Mouse (Mus musculus) heart, embryonic 15.5 days (tissue): ENCODE measurements around the gene Grip1. TPM values are rescaled to one million over a fixed set of nuclear protein-coding genes. Genes with fewer than 3 reads are reported as not detected.

Source experiments
- ATAC-seq: fragments of 200-750 bp; cut with Nextera tagmentation; replicated peaks from 2 replicates; pipeline ENCODE4 v1.8.0; 2017; ENCODE audit warnings: low read depth, moderate TSS enrichment; ENCODE audit not compliant: insufficient number of reproducible peaks, insufficient read depth, low FRiP score
- H3K27ac ChIP-seq: fragments of 300-500 bp; sonication (generic); 2 replicates; pipeline ENCODE4 v1.5.1; 2015; ENCODE audit warnings: mild to moderate bottlenecking, inconsistent platforms
- H3K27me3 ChIP-seq: fragments of 300-500 bp; sonication (generic); 2 replicates; pipeline ENCODE4 v1.6.1; 2015; ENCODE audit warnings: inconsistent platforms
- H3K36me3 ChIP-seq: fragments of 300-500 bp; sonication (generic); 2 replicates; pipeline ENCODE4 v1.6.1; 2015; ENCODE audit warnings: mild to moderate bottlenecking, inconsistent platforms
- H3K4me1 ChIP-seq: fragments of 300-500 bp; sonication (generic); replicated peaks from 2 replicates; pipeline ENCODE4 v1.6.1; 2015; ENCODE audit warnings: inconsistent platforms
- H3K4me2 ChIP-seq: fragments of 300-500 bp; sonication (generic); 2 replicates; pipeline ENCODE4 v1.6.1; 2015; ENCODE audit warnings: inconsistent platforms, mild to moderate bottlenecking, moderate library complexity
- H3K4me3 ChIP-seq: fragments of 300-500 bp; sonication (generic); 2 replicates; pipeline ENCODE4 v1.5.1; 2015; ENCODE audit warnings: mild to moderate bottlenecking, inconsistent platforms
- H3K9ac ChIP-seq: fragments of 300-500 bp; sonication (generic); 2 replicates; pipeline ENCODE4 v1.6.1; 2015; ENCODE audit warnings: mild to moderate bottlenecking, inconsistent platforms
- H3K9me3 ChIP-seq: fragments of 300-500 bp; sonication (generic); replicated peaks from 2 replicates; pipeline ENCODE4 v1.6.1; 2016; ENCODE audit warnings: inconsistent platforms
- WGBS: fragments of 180-500 bp; shearing (Covaris S2); methylation state at CpG from one replicate; pipeline ENCODE4 v1.1.7; 2015; ENCODE audit warnings: mixed read lengths; 5-methylcytosine and 5-hydroxymethylcytosine counted together
- polyA plus RNA-seq: library from polyadenylated mRNA; unstranded; fragments of >200 nt; fragmentation: Nextera tagmentation; extraction: Ambion mirVana; gene quantifications from 2 replicates; pipeline ENCODE4 v1.2.1, GENCODE M21; 2015

Gene Grip1
- polyA plus RNA-seq = 1.5 TPM in 2 replicates

GRCm38 (mm10) chr10:119453431-119454105, at the start of gene Grip1:
Gene Grip1, plus strand, starts transcription at chr10:119453830.
- Histone ChIP-seq H3K36me3 (no peaks in the 10 kb centered on the region), H3K9ac (peak within 1 kb of the TSS; percentile 69), H3K4me1 (peaks cover 12% of the 10 kb centered on the region), H3K27me3 (peaks cover 9% of the 10 kb centered on the region; the same call in 1 of the 2 replicates), H3K27ac (peak within 1 kb of the TSS; percentile 42), H3K4me2 (peak within 1 kb of the TSS; percentile 100), H3K9me3 (no peaks in the 10 kb centered on the region), H3K4me3 (peak within 1 kb of the TSS; percentile 76)
- ATAC-seq = peak; percentile 72
- WGBS = under 1% methylated on average over 60 of the region's 84 CpGs

GRCm38 (mm10) chr10:119405103-119405502, 48.5 kb upstream of the Grip1 start:
- Histone ChIP-seq H3K4me1 (no peaks in the 10 kb centered on the region), H3K4me2 (no peak overlapping the region), H3K27me3 (no peaks in the 10 kb centered on the region), H3K4me3 (no peak overlapping the region), H3K27ac (no peak overlapping the region), H3K9me3 (no peaks in the 10 kb centered on the region), H3K9ac (no peak overlapping the region), H3K36me3 (no peaks in the 10 kb centered on the region)
- ATAC-seq = no peak
- 92% methylated on average over 9 of the region's 9 CpGs for WGBS

GRCm38 (mm10) chr10:119405612-119406011, 48.0 kb upstream of the Grip1 start:
- no peaks in the 10 kb centered on the region for H3K27me3 ChIP-seq
- ATAC-seq = no peak
- no peaks in the 10 kb centered on the region for H3K4me1 ChIP-seq
- WGBS = 83% methylated on average over 1 of the region's 1 CpGs
- H3K9me3 ChIP-seq = no peaks in the 10 kb centered on the region
- H3K27ac ChIP-seq = no peak overlapping the region
- no peak overlapping the region for H3K4me3 ChIP-seq
- H3K4me2 ChIP-seq = no peak overlapping the region
- H3K9ac ChIP-seq = no peak overlapping the region
- H3K36me3 ChIP-seq = no peaks in the 10 kb centered on the region

GRCm38 (mm10) chr10:119408327-119408726, 45.3 kb upstream of the Grip1 start:
- H3K27ac ChIP-seq = no peak overlapping the region
- H3K4me1 ChIP-seq = no peaks in the 10 kb centered on the region
- WGBS = 13% methylated on average over 6 of the region's 6 CpGs
- H3K4me2 ChIP-seq = 0 out of 2 replicates have a peak overlapping the region, but pooled peaks have one; percentile 1
- no peaks in the 10 kb centered on the region for H3K9me3 ChIP-seq
- H3K27me3 ChIP-seq = no peaks in the 10 kb centered on the region
- no peaks in the 10 kb centered on the region for H3K36me3 ChIP-seq
- no peak overlapping the region for H3K4me3 ChIP-seq
- no peak overlapping the region for H3K9ac ChIP-seq
- ATAC-seq = no peak

- 92% methylated on average over 11 of the region's 11 CpGs for WGBS
- H3K9me3 ChIP-seq = no peaks in the 10 kb centered on the region
- H3K4me2 ChIP-seq = no peak overlapping the region
- no peaks in the 10 kb centered on the region for H3K4me1 ChIP-seq
- H3K36me3 ChIP-seq = no peaks in the 10 kb centered on the region
- H3K27ac ChIP-seq = no peak overlapping the region
- H3K27me3 ChIP-seq = no peaks in the 10 kb centered on the region
- no peak overlapping the region for H3K9ac ChIP-seq
- H3K4me3 ChIP-seq = no peak overlapping the region
- no peak for ATAC-seq
Measured at GRCm38 (mm10) chr10:119413238-119413637, 40.4 kb upstream of the Grip1 start.

GRCm38 (mm10) chr10:119415106-119415505, 38.5 kb upstream of the Grip1 start:
- no peak overlapping the region for H3K4me2 ChIP-seq
- H3K9me3 ChIP-seq = no peaks in the 10 kb centered on the region
- H3K4me1 ChIP-seq = no peaks in the 10 kb centered on the region
- H3K9ac ChIP-seq = no peak overlapping the region
- H3K4me3 ChIP-seq = no peak overlapping the region
- 55% methylated on average over 4 of the region's 4 CpGs for WGBS
- no peaks in the 10 kb centered on the region for H3K27me3 ChIP-seq
- H3K36me3 ChIP-seq = no peaks in the 10 kb centered on the region
- no peak overlapping the region for H3K27ac ChIP-seq
- ATAC-seq = no peak

GRCm38 (mm10) chr10:119421418-119421817, 32.2 kb upstream of the Grip1 start:
- Histone ChIP-seq H3K4me3 (no peak overlapping the region), H3K27ac (no peak overlapping the region), H3K36me3 (no peaks in the 10 kb centered on the region), H3K9ac (no peak overlapping the region), H3K4me1 (0 out of 2 replicates have a peak, but pooled peaks cover 3% of the 10 kb centered on the region), H3K27me3 (no peaks in the 10 kb centered on the region), H3K9me3 (no peaks in the 10 kb centered on the region), H3K4me2 (no peak overlapping the region)
- ATAC-seq = no peak
- WGBS = 33% methylated on average over 6 of the region's 6 CpGs

GRCm38 (mm10) chr10:119423821-119424534, 29.7 kb upstream of the Grip1 start:
- H3K4me3 ChIP-seq = no peak overlapping the region
- no peak overlapping the region for H3K27ac ChIP-seq
- ATAC-seq = no peak
- 78% methylated on average over 11 of the region's 11 CpGs for WGBS
- no peak overlapping the region for H3K4me2 ChIP-seq
- no peak overlapping the region for H3K9ac ChIP-seq
- 0 out of 2 replicates have a peak, but pooled peaks cover 3% of the 10 kb centered on the region for H3K4me1 ChIP-seq
- H3K36me3 ChIP-seq = no peaks in the 10 kb centered on the region
- H3K9me3 ChIP-seq = no peaks in the 10 kb centered on the region
- no peaks in the 10 kb centered on the region for H3K27me3 ChIP-seq

GRCm38 (mm10) chr10:119427653-119428052, 26.0 kb upstream of the Grip1 start:
- Histone ChIP-seq H3K4me2 (no peak overlapping the region), H3K4me3 (no peak overlapping the region), H3K36me3 (no peaks in the 10 kb centered on the region), H3K9me3 (no peaks in the 10 kb centered on the region), H3K9ac (no peak overlapping the region), H3K4me1 (no peaks in the 10 kb centered on the region), H3K27me3 (no peaks in the 10 kb centered on the region), H3K27ac (no peak overlapping the region)
- 84% methylated on average over 7 of the region's 7 CpGs for WGBS
- ATAC-seq = no peak

- no peak overlapping the region for H3K9ac ChIP-seq
- no peaks in the 10 kb centered on the region for H3K27me3 ChIP-seq
- H3K4me3 ChIP-seq = no peak overlapping the region
- no peak overlapping the region for H3K27ac ChIP-seq
- H3K9me3 ChIP-seq = no peaks in the 10 kb centered on the region
- no peaks in the 10 kb centered on the region for H3K4me1 ChIP-seq
- WGBS = 60% methylated on average over 7 of the region's 7 CpGs
- ATAC-seq = no peak
- H3K36me3 ChIP-seq = no peaks in the 10 kb centered on the region
- no peak overlapping the region for H3K4me2 ChIP-seq
Measured at GRCm38 (mm10) chr10:119428106-119428505, 25.5 kb upstream of the Grip1 start.

GRCm38 (mm10) chr10:119430240-119430639, 23.4 kb upstream of the Grip1 start:
- ATAC-seq = no peak

More at GRCm38 (mm10) chr10:119430240-119430639, 23.4 kb upstream of the Grip1 start:
- WGBS = 82% methylated on average over 7 of the region's 7 CpGs
- Histone ChIP-seq H3K27ac (no peak overlapping the region), H3K27me3 (no peaks in the 10 kb centered on the region), H3K4me3 (no peak overlapping the region), H3K4me1 (no peaks in the 10 kb centered on the region), H3K36me3 (no peaks in the 10 kb centered on the region), H3K9ac (no peak overlapping the region), H3K4me2 (no peak overlapping the region), H3K9me3 (no peaks in the 10 kb centered on the region)
